13 mouse cellular contexts compared by ENCODE assay signal in genomic region chr16:24740714-24741113, GRCm38 (mm10).
"Had no signal": no experiment of that assay in that cellular context is flagged by ENCODE, and none has a peak within 500 bp of the region (broad histone marks: within the 10 kb centered on the region; RNA-seq: fewer than 3 reads in every experiment).

No protein-coding gene starts in this region.

- DNase-seq: kidney, adult 2 months; kidney, postnatal 36 days; left cerebral cortex, postnatal 4 days; lung, adult 18-20 months; thymus, postnatal 36 days had no signal

- H3K4me2 ChIP-seq: kidney, embryonic 15.5 days; limb, embryonic 13.5 days; midbrain, embryonic 12.5 days; neural tube, embryonic 12.5 days; stomach, embryonic 15.5 days had no signal

- H3K27me3 ChIP-seq: kidney, embryonic 15.5 days; limb, embryonic 13.5 days; megakaryocyte, embryonic 14.5 days; midbrain, embryonic 12.5 days; neural tube, embryonic 12.5 days; stomach, embryonic 15.5 days had no signal

- H3K9me3 ChIP-seq: kidney, embryonic 15.5 days; limb, embryonic 13.5 days; megakaryocyte, embryonic 14.5 days; midbrain, embryonic 12.5 days; neural tube, embryonic 12.5 days; stomach, embryonic 15.5 days had no signal

- H3K4me1 ChIP-seq: neural tube, embryonic 12.5 days; stomach, embryonic 15.5 days had no signal

- H3K36me3 ChIP-seq: kidney, embryonic 15.5 days; limb, embryonic 13.5 days; midbrain, embryonic 12.5 days; neural tube, embryonic 12.5 days; stomach, embryonic 15.5 days had no signal

- H3K4me3 ChIP-seq: kidney, embryonic 15.5 days; limb, embryonic 13.5 days; megakaryocyte, embryonic 14.5 days; midbrain, embryonic 12.5 days; neural tube, embryonic 12.5 days; stomach, embryonic 15.5 days had no signal

- H3K9ac ChIP-seq: kidney, embryonic 15.5 days; limb, embryonic 13.5 days; liver, embryonic 14.5 days; midbrain, embryonic 12.5 days; neural tube, embryonic 12.5 days; stomach, embryonic 15.5 days had no signal

- H3K27ac ChIP-seq: kidney, embryonic 15.5 days; limb, embryonic 13.5 days; liver, embryonic 14.5 days; macrophage; midbrain, embryonic 12.5 days; neural tube, embryonic 12.5 days; stomach, embryonic 15.5 days had no signal
